Comparison of ENCODE assay signal across 13 mouse cellular contexts in the genomic region with DNA sequence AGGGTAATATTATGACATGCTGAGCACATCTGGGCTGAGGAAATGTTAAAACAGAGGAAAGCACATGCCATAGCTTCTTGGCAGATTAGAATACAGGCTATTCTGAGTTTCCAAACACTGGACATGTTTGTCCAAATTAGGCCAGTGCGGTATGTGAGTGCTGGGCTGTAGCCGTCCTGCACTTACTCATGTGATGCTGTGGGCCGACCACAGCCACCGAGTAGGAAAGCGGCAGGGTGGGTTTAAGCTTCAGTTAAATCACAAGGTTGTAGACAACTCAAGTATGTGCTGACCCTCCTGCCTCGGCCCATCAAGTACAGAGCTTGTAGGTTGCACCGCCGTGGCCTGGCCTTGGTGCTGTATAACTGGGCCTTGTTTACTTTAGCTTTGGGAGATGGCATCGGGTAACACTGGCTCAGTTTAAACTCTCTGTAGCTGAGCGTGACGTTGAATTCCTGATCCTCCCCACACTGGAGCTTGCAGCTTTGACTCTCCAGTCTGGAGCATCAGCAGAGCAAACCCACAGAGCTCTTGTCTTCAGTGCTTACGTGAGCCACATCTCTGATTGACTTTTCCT. TPM values are rescaled to one million over a fixed set of nuclear protein-coding genes. Genes with fewer than 3 reads are reported as not detected.
A peak's percentile ranks its signal among the peaks of the same experiment; 100 is the strongest.
DNase-seq lines count a peak whose midpoint lies in the region; ATAC-seq lines count a peak whose summit lies in the region.
"Had no signal": no experiment of that assay in that cellular context is flagged by ENCODE, and none has a peak within 500 bp of the region (broad histone marks: within the 10 kb centered on the region; RNA-seq: fewer than 3 reads in every experiment).

No protein-coding gene starts in this region.

- peaks cover 50% of the 10 kb centered on the region for H3K36me3 ChIP-seq in heart, embryonic 13.5 days
- peaks cover 54% of the 10 kb centered on the region for H3K36me3 ChIP-seq in limb, embryonic 13.5 days
- peaks cover 77% of the 10 kb centered on the region for H3K36me3 ChIP-seq in limb, embryonic 10.5 days
- H3K36me3 ChIP-seq in embryonic facial prominence, embryonic 14.5 days (ENCODE audit: control insufficient read depth, insufficient read depth, low read length): peaks cover 51% of the 10 kb centered on the region
- peaks cover 7% of the 10 kb centered on the region; the same call in 1 of the 2 replicates for H3K36me3 ChIP-seq in stomach, embryonic 15.5 days
- H3K36me3 ChIP-seq in forebrain, embryonic 11.5 days (ENCODE audit: control insufficient read depth, insufficient read depth, low read length): no peaks in the 10 kb centered on the region; the same call in 1 of the 2 replicates

- 58% methylated on average over 12 of the region's 12 CpGs for WGBS in heart, embryonic 13.5 days
- 65% methylated on average over 12 of the region's 12 CpGs for WGBS in limb, embryonic 13.5 days
- WGBS in limb, embryonic 10.5 days: 68% methylated on average over 12 of the region's 12 CpGs
- 55% methylated on average over 12 of the region's 12 CpGs for WGBS in embryonic facial prominence, embryonic 14.5 days
- WGBS in stomach, embryonic 15.5 days: 48% methylated on average over 12 of the region's 12 CpGs
- 89% methylated on average over 12 of the region's 12 CpGs for WGBS in forebrain, embryonic 11.5 days

- DNase-seq in heart, adult 8-10 months (ENCODE audit: low spot score): no peak
- no peak for DNase-seq in limb, embryonic 10.5 days (ENCODE audit: low spot score)
- peak; percentile 18 for DNase-seq in embryonic facial prominence, embryonic 14.5 days (ENCODE audit: low spot score)
- DNase-seq in retina, postnatal 1 day: no peak
- no peak for DNase-seq in forebrain, embryonic 11.5 days (ENCODE audit: low spot score)
- DNase-seq: cerebellum, postnatal 14 days; thymus, postnatal 14 days had no signal

- H3K9ac ChIP-seq in heart, embryonic 13.5 days: peak overlapping the region; percentile 64
- peak overlapping the region; percentile 13; the same call in 1 of the 2 replicates for H3K9ac ChIP-seq in limb, embryonic 13.5 days
- no peak overlapping the region for H3K9ac ChIP-seq in embryonic facial prominence, embryonic 14.5 days (ENCODE audit: low read depth, low read length)
- H3K9ac ChIP-seq in stomach, embryonic 15.5 days: no peak overlapping the region
- no peak overlapping the region for H3K9ac ChIP-seq in forebrain, embryonic 11.5 days (ENCODE audit: low read length)

- peaks cover 51% of the 10 kb centered on the region for H3K4me1 ChIP-seq in heart, embryonic 13.5 days
- H3K4me1 ChIP-seq in limb, embryonic 13.5 days: peaks cover 33% of the 10 kb centered on the region
- H3K4me1 ChIP-seq in limb, embryonic 10.5 days: no peaks in the 10 kb centered on the region
- H3K4me1 ChIP-seq in embryonic facial prominence, embryonic 14.5 days (ENCODE audit: control insufficient read depth, insufficient read depth, low read length): no peaks in the 10 kb centered on the region
- H3K4me1 ChIP-seq in stomach, embryonic 15.5 days: 0 out of 2 replicates have a peak, but pooled peaks cover 5% of the 10 kb centered on the region
- H3K4me1 ChIP-seq in forebrain, embryonic 11.5 days (replicated peaks; ENCODE audit: control insufficient read depth, insufficient read depth, low read length): no peaks in the 10 kb centered on the region
- H3K4me1 ChIP-seq: forebrain, embryonic 10.5 days had no signal

- no peak for ATAC-seq in heart, embryonic 13.5 days (ENCODE audit: extremely low read depth, insufficient number of reproducible peaks, low FRiP score, low TSS enrichment)
- ATAC-seq in limb, embryonic 13.5 days (ENCODE audit: low FRiP score, low read depth): no peak
- ATAC-seq in embryonic facial prominence, embryonic 14.5 days (ENCODE audit: low read depth): peak; percentile 28; the same call in 1 of the 2 replicates
- ATAC-seq in stomach, embryonic 15.5 days (ENCODE audit: insufficient read depth, low FRiP score, low read depth): 0 out of 2 replicates have a peak, but pooled peaks have one; percentile 14
- no peak for ATAC-seq in forebrain, embryonic 11.5 days (replicated peaks; ENCODE audit: low FRiP score)
- ATAC-seq: inflammation-experienced regulatory T-cells, adult 6 months had no signal

- H3K4me2 ChIP-seq in heart, embryonic 13.5 days: peak overlapping the region; percentile 25
- H3K4me2 ChIP-seq in limb, embryonic 13.5 days (replicated peaks): no peak overlapping the region
- no peak overlapping the region for H3K4me2 ChIP-seq in embryonic facial prominence, embryonic 14.5 days (ENCODE audit: low read depth, low read length)
- no peak overlapping the region for H3K4me2 ChIP-seq in stomach, embryonic 15.5 days
- H3K4me2 ChIP-seq in forebrain, embryonic 11.5 days (ENCODE audit: low read depth, low read length, severe bottlenecking): no peak overlapping the region
- H3K4me2 ChIP-seq: liver, embryonic 11.5 days had no signal

- H3K27me3 ChIP-seq in heart, embryonic 13.5 days (replicated peaks): no peaks in the 10 kb centered on the region
- H3K27me3 ChIP-seq in limb, embryonic 13.5 days: no peaks in the 10 kb centered on the region
- H3K27me3 ChIP-seq in limb, embryonic 10.5 days (ENCODE audit: low read depth, poor library complexity, severe bottlenecking): no peaks in the 10 kb centered on the region
- H3K27me3 ChIP-seq in embryonic facial prominence, embryonic 14.5 days (replicated peaks; ENCODE audit: control insufficient read depth, insufficient read depth, low read length): no peaks in the 10 kb centered on the region
- no peaks in the 10 kb centered on the region for H3K27me3 ChIP-seq in stomach, embryonic 15.5 days (replicated peaks)
- H3K27me3 ChIP-seq in forebrain, embryonic 11.5 days (ENCODE audit: control insufficient read depth, insufficient read depth, low read length): no peaks in the 10 kb centered on the region

- no peaks in the 10 kb centered on the region for H3K9me3 ChIP-seq in heart, embryonic 13.5 days
- H3K9me3 ChIP-seq in limb, embryonic 13.5 days: no peaks in the 10 kb centered on the region
- no peaks in the 10 kb centered on the region for H3K9me3 ChIP-seq in limb, embryonic 10.5 days (replicated peaks)
- H3K9me3 ChIP-seq in embryonic facial prominence, embryonic 14.5 days (ENCODE audit: control insufficient read depth, low read length): no peaks in the 10 kb centered on the region
- no peaks in the 10 kb centered on the region for H3K9me3 ChIP-seq in stomach, embryonic 15.5 days
- no peaks in the 10 kb centered on the region for H3K9me3 ChIP-seq in forebrain, embryonic 11.5 days (ENCODE audit: control insufficient read depth, low read length)
- H3K9me3 ChIP-seq: forebrain, embryonic 10.5 days had no signal

- H3K4me3 ChIP-seq in heart, embryonic 13.5 days: no peak overlapping the region
- no peak overlapping the region for H3K4me3 ChIP-seq in limb, embryonic 13.5 days
- no peak overlapping the region for H3K4me3 ChIP-seq in limb, embryonic 10.5 days
- H3K4me3 ChIP-seq in embryonic facial prominence, embryonic 14.5 days (ENCODE audit: low read depth, low read length): no peak overlapping the region
- no peak overlapping the region for H3K4me3 ChIP-seq in stomach, embryonic 15.5 days (replicated peaks)
- no peak overlapping the region for H3K4me3 ChIP-seq in forebrain, embryonic 11.5 days (ENCODE audit: low read depth, low read length)
- H3K4me3 ChIP-seq: forebrain, embryonic 10.5 days had no signal

- H3K27ac ChIP-seq in heart, embryonic 13.5 days (replicated peaks): peak overlapping the region; percentile 96
- 0 out of 2 replicates have a peak overlapping the region, but pooled peaks have one; percentile 39 for H3K27ac ChIP-seq in limb, embryonic 13.5 days
- H3K27ac ChIP-seq in limb, embryonic 10.5 days: no peak overlapping the region
- H3K27ac ChIP-seq in embryonic facial prominence, embryonic 14.5 days (replicated peaks; ENCODE audit: low read depth, low read length): peak overlapping the region; percentile 35
- peak overlapping the region; percentile 42 for H3K27ac ChIP-seq in stomach, embryonic 15.5 days
- H3K27ac ChIP-seq in forebrain, embryonic 11.5 days (ENCODE audit: low read depth, low read length): no peak overlapping the region
- H3K27ac ChIP-seq: forebrain, embryonic 10.5 days had no signal

RNA-seq across cellular contexts. Expression of a gene that starts 33.7 kb away (rescaled TPM):
- polyA plus RNA-seq in heart, embryonic 13.5 days (2015; fragmentation: Nextera tagmentation; extraction: Ambion mirVana): 6.2 and 7.5 TPM in 2 replicates
- total RNA-seq in heart, adult 8-10 months (2022): 1 to 10 TPM in 3 of 4 experiments, under 1 TPM in 1; 0.89 to 1.9 (median 1.3) TPM
- 17.1 TPM in 2 replicates for polyA plus RNA-seq in limb, embryonic 13.5 days (2015; fragmentation: Nextera tagmentation; extraction: Ambion mirVana)
- polyA plus RNA-seq in limb, embryonic 10.5 days (2016; fragmentation: Nextera tagmentation; extraction: Ambion mirVana): 8.2 and 11.7 TPM in 2 replicates
- 8.0 and 9.8 TPM in 2 replicates for polyA plus RNA-seq in embryonic facial prominence, embryonic 14.5 days (2014; fragmentation: Nextera tagmentation; extraction: Ambion mirVana)
- 11.4 and 13.8 TPM in 2 replicates for polyA plus RNA-seq in stomach, embryonic 15.5 days (2015; fragmentation: Nextera tagmentation; extraction: Ambion mirVana)
- polyA plus RNA-seq in forebrain, embryonic 11.5 days (2014; fragmentation: Nextera tagmentation; extraction: Ambion mirVana): 9.8 and 12.6 TPM in 2 replicates

RNA-seq across cellular contexts. Expression of a gene that starts 33.9 kb away (rescaled TPM):
- polyA plus RNA-seq in heart, embryonic 13.5 days (2015; fragmentation: Nextera tagmentation; extraction: Ambion mirVana): 214 and 236 TPM in 2 replicates
- 100 to 1,000 TPM in 2 of 4 experiments, 10 to 100 TPM in 2; 91.9 to 113 (median 101) TPM for total RNA-seq in heart, adult 8-10 months (2022)
- polyA plus RNA-seq in limb, embryonic 13.5 days (2015; fragmentation: Nextera tagmentation; extraction: Ambion mirVana): 185 and 193 TPM in 2 replicates
- polyA plus RNA-seq in limb, embryonic 10.5 days (2016; fragmentation: Nextera tagmentation; extraction: Ambion mirVana): 191 and 204 TPM in 2 replicates
- 211 and 218 TPM in 2 replicates for polyA plus RNA-seq in embryonic facial prominence, embryonic 14.5 days (2014; fragmentation: Nextera tagmentation; extraction: Ambion mirVana)
- 218 and 229 TPM in 2 replicates for polyA plus RNA-seq in stomach, embryonic 15.5 days (2015; fragmentation: Nextera tagmentation; extraction: Ambion mirVana)
- 174 and 181 TPM in 2 replicates for polyA plus RNA-seq in forebrain, embryonic 11.5 days (2014; fragmentation: Nextera tagmentation; extraction: Ambion mirVana)

RNA-seq across cellular contexts. Expression of a gene that starts 36.1 kb away (rescaled TPM):
- polyA plus RNA-seq in heart, embryonic 13.5 days (2015; fragmentation: Nextera tagmentation; extraction: Ambion mirVana): 9.1 and 9.7 TPM in 2 replicates
- total RNA-seq in heart, adult 8-10 months (2022): 100 to 1,000 TPM; 103 to 141 (median 121) TPM
- polyA plus RNA-seq in limb, embryonic 13.5 days (2015; fragmentation: Nextera tagmentation; extraction: Ambion mirVana): 8.5 and 8.8 TPM in 2 replicates
- 8.2 and 9.7 TPM in 2 replicates for polyA plus RNA-seq in limb, embryonic 10.5 days (2016; fragmentation: Nextera tagmentation; extraction: Ambion mirVana)
- polyA plus RNA-seq in embryonic facial prominence, embryonic 14.5 days (2014; fragmentation: Nextera tagmentation; extraction: Ambion mirVana): 7.9 and 8.1 TPM in 2 replicates
- 10.5 and 10.6 TPM in 2 replicates for polyA plus RNA-seq in stomach, embryonic 15.5 days (2015; fragmentation: Nextera tagmentation; extraction: Ambion mirVana)
- polyA plus RNA-seq in forebrain, embryonic 11.5 days (2014; fragmentation: Nextera tagmentation; extraction: Ambion mirVana): 9.1 and 9.8 TPM in 2 replicates

RNA-seq across cellular contexts. Expression of a gene that starts 51.4 kb away (rescaled TPM):
- 54.4 and 59.9 TPM in 2 replicates for polyA plus RNA-seq in heart, embryonic 13.5 days (2015; fragmentation: Nextera tagmentation; extraction: Ambion mirVana)
- total RNA-seq in heart, adult 8-10 months (2022): 10 to 100 TPM; 25.3 to 32.1 (median 30.4) TPM
- 78.2 and 81.9 TPM in 2 replicates for polyA plus RNA-seq in limb, embryonic 13.5 days (2015; fragmentation: Nextera tagmentation; extraction: Ambion mirVana)
- 102 and 103 TPM in 2 replicates for polyA plus RNA-seq in limb, embryonic 10.5 days (2016; fragmentation: Nextera tagmentation; extraction: Ambion mirVana)
- polyA plus RNA-seq in embryonic facial prominence, embryonic 14.5 days (2014; fragmentation: Nextera tagmentation; extraction: Ambion mirVana): 62.1 and 64.7 TPM in 2 replicates
- polyA plus RNA-seq in stomach, embryonic 15.5 days (2015; fragmentation: Nextera tagmentation; extraction: Ambion mirVana): 63.2 and 69.5 TPM in 2 replicates
- 65.0 and 77.7 TPM in 2 replicates for polyA plus RNA-seq in forebrain, embryonic 11.5 days (2014; fragmentation: Nextera tagmentation; extraction: Ambion mirVana)

RNA-seq across cellular contexts. Expression of a gene that starts 51.9 kb away (rescaled TPM):
- 55.5 and 56.8 TPM in 2 replicates for polyA plus RNA-seq in heart, embryonic 13.5 days (2015; fragmentation: Nextera tagmentation; extraction: Ambion mirVana)
- 10 to 100 TPM; 11.6 to 14.3 (median 12.7) TPM for total RNA-seq in heart, adult 8-10 months (2022)
- polyA plus RNA-seq in limb, embryonic 13.5 days (2015; fragmentation: Nextera tagmentation; extraction: Ambion mirVana): 85.3 and 89.6 TPM in 2 replicates
- polyA plus RNA-seq in limb, embryonic 10.5 days (2016; fragmentation: Nextera tagmentation; extraction: Ambion mirVana): 83.6 and 90.4 TPM in 2 replicates
- 73.9 and 77.3 TPM in 2 replicates for polyA plus RNA-seq in embryonic facial prominence, embryonic 14.5 days (2014; fragmentation: Nextera tagmentation; extraction: Ambion mirVana)
- 54.7 and 59.1 TPM in 2 replicates for polyA plus RNA-seq in stomach, embryonic 15.5 days (2015; fragmentation: Nextera tagmentation; extraction: Ambion mirVana)
- polyA plus RNA-seq in forebrain, embryonic 11.5 days (2014; fragmentation: Nextera tagmentation; extraction: Ambion mirVana): 110 and 127 TPM in 2 replicates

Comparison
In these comparisons a context has a peak if more than half of its experiments do, and no peak if none do; other contexts are left out.
1. H3K27ac ChIP-seq: peak in heart, embryonic 13.5 days (single experiment), limb, embryonic 13.5 days (single experiment), embryonic facial prominence, embryonic 14.5 days (single experiment) and stomach, embryonic 15.5 days (single experiment); none in limb, embryonic 10.5 days (single experiment) and forebrain, embryonic 11.5 days (single experiment).
2. ATAC-seq: peak in embryonic facial prominence, embryonic 14.5 days (single experiment) and stomach, embryonic 15.5 days (single experiment); none in heart, embryonic 13.5 days (single experiment), limb, embryonic 13.5 days (single experiment) and forebrain, embryonic 11.5 days (single experiment).
3. H3K9ac ChIP-seq: peak in heart, embryonic 13.5 days (single experiment) and limb, embryonic 13.5 days (single experiment); none in embryonic facial prominence, embryonic 14.5 days (single experiment), stomach, embryonic 15.5 days (single experiment) and forebrain, embryonic 11.5 days (single experiment).